Mouse (Mus musculus) left cerebral cortex, postnatal 10 days (tissue): ENCODE results near the gene Lars2. TPM values are rescaled to one million over a fixed set of nuclear protein-coding genes. Genes with fewer than 3 reads are reported as not detected.
"Not testable (repeated sequence)": the region's sequence is repeated elsewhere in the genome, so short reads cannot be mapped to it uniquely, and the experiment has no call there.

Source experiments
- DNase-seq, 2 experiments: peaks; one replicate each; pipeline ENCODE4 v3.0.0; 2021 to 2022; ENCODE audit warnings: low spot score in 2 of 2, mixed read lengths in 1 of 2; ENCODE audit errors: extremely low spot score in 1 of 2
- intact Hi-C: fragments of 180-260 bp; cut with DNase I; formaldehyde crosslinking; loops from one replicate; pipeline ENCODE4 v1.15.1; 2025
- total RNA-seq, 2 experiments: library from RNA; stranded (reverse); gene quantifications; 2 replicates each; pipeline ENCODE4 v1.2.3; 2021

The Lars2 gene
- 10 to 100 TPM; 28.5 to 37.5 TPM for total RNA-seq

DNA sequence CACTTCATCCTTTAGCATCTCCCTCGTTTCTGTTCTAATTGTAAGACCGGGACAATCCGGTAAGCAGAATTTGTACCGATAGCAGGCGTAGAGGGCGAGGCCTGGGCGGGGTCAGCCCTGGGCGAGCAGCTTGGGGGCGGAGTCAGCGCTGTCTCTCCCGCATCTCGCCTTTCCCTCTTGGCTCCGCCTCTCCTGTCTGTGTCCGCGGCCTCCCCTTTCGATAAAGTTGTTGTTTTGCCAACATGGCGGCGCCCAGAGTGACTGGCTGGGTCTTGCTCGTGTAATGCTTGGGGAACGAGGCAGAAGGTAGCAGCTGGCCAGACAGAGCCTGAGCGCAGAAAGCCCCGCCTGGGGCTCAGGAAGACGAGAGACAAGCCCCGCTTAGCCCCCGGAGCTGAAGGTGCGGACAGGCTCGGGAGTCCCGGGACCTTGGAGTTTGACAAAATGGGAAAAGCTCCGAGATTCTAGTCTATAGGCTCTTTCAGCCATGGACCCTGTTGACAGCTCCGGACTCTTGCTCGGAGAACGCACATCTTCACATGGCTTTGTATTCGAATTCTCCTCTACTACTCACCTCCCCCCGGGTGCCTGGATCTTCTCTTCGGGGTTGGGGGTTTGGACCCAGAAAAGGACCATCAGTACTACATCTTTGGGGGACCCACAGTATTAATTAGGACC lies at the start of gene Lars2:
Gene Lars2 (plus strand): TSS at position 220 of the 678 bp plus-strand sequence.
- intact Hi-C loops, result loop anchor here (5.0 kb wide), 1 partner anchor 105 kb away; the partner anchor contains the start of gene Tmem158
- peak; percentile 92 to 97 for DNase-seq

DNA sequence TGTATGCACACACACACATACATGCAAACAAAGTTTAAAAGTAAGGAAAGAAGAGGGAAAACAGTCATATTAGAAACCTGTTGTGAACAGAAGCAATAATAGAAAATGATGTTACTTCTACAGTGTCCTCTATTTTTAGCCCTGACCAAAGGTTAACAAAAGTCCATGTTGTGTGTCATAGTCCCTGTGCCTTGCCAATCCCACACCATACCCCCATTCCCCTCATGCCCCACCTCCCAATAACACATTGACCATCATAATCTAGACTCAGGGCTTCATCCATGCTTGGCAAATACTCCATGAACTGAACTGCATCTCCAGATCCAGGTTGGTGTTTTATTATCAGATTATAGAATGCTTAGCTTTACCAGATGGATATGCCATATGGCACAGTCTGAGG lies 40.6 kb upstream of the Lars2 start:
- intact Hi-C loops, result no loop called here
- DNase-seq, result no peak

DNA sequence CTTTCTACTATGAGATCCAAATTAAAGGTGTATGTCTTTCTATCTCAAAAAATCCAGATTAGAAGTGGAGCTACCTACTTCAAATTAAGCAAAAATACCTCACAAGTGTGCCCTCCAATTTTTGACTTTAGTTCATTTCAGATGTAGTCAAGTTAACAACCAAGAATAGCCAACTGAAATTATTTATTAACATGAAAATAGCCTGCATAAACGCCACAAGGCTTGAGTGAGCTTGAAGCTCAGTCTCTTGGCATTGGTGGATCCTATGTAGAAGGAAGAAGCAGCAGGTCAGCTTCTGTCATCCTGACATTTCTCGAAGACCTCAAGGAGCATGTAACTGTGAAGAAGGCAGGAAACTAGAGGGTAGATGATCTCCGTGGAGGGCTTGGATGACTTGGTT lies 38.4 kb upstream of the Lars2 start:
- intact Hi-C loops, result no loop called here
- DNase-seq, result no peak

DNA sequence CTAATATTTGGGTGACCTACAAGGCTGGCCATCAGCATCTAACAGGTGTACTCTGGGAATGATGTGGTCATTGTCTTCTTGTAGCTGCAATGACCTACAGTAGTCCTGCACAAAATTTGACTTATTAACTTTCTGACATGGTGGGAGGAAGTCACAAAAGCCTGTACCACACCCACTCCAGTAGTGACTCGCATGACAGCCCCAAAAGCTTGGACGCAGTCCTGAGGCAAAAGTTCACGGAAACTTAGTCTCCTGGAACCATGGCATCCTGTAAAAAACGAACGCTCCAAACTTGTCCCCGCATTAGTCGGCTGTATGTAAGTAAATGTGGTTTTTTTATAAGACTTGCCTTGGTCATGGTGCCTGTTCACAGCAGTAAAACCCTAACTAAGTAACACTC lies 36.9 kb upstream of the Lars2 start:
- no peak for DNase-seq
- intact Hi-C loops, result no loop called here

DNA sequence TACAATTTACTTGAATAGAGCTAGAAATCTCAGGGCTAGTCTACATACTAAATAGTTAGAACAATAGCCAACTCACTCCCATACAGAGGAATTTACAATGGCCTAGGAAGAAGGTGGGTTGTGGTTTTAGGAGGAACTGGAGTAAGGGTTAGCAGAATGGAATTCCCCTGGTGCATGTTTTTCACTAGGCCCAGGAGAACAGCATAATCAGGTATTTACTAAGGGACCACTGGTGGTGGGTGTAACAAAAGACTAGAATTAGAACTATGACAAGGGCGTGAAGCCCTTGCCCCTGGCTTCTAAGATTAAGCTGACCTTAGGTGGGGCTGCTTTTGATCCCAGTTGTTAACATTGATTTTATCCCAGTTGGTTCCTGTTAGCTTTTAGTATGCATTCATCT lies 36.5 kb upstream of the Lars2 start:
- intact Hi-C loops, DNase-seq: not testable (repeated sequence)

DNA sequence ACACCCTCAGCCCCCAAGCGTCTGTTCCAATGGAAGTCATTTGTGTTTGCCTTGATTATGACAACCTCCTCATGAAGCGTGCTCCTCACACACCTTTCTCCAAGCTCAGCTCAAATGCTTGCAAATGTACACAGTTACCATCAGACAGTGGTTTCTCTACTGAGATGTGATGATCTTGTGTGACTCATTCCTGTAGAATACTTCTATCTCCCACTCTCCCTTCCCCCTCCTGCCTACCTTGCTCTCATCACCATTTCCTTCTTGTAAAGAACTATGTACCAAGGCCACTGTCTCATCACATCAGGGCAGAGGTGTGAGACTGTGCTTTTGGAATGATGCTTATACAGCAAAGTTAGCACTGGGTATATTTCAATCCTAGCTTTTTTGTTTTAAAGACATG lies 33.2 kb upstream of the Lars2 start:
- intact Hi-C loops, result no loop called here
- DNase-seq, result no peak

DNA sequence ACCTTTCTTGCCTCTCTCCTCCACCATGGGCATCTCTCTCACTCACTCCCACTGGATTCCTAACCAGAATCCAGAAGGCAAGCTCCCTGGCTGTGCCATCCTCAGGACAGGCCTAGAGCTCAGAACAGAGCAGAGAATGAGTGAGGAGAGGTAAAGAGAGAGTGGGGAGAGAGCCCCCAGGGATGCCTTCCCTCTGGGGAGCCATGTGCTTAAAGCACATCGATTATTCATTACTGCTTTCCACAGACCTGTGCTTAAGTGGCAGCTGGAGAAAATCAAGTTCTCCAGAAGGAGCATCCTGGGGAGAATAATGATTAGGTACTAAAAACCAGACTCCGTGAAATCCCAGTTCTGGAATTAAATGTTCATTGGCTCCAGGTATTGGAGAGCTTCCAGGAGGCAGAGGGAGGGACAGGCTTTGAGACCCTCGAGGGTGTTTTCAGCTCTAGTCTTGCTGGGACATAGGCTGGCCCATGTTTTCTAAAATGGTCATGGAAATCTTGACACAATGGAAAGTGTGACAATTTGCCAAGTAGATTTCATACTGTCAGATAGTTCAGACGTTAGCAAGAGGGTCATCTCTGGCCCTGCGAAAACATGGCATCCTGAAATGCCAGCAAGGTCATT lies 31.6 kb upstream of the Lars2 start:
- intact Hi-C loops, result no loop called here
- no peak for DNase-seq

DNA sequence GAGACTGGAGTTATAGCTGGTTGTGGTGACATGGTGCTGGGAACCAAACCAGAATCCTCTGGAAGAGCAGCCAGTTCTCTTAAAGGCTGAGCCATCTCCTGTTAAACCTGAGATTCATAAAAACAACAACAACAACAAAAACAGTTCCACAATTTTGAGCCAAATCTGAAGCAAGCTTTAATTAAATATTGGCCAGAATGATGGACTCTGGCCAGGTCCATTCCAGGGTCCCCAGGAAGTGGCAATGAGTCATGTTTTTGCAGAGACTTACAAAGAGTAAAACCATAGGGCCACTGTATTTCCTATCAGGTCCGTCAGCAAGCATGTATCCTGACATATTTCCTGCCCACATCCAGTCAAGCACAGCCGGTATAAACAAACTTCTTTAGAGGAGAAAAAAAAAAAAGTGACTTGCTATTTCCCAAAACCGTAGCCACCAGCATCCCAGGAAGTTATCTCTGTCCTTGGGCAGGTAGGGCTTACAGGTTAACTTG lies 27.0 kb upstream of the Lars2 start:
- intact Hi-C loops, result no loop called here

DNA sequence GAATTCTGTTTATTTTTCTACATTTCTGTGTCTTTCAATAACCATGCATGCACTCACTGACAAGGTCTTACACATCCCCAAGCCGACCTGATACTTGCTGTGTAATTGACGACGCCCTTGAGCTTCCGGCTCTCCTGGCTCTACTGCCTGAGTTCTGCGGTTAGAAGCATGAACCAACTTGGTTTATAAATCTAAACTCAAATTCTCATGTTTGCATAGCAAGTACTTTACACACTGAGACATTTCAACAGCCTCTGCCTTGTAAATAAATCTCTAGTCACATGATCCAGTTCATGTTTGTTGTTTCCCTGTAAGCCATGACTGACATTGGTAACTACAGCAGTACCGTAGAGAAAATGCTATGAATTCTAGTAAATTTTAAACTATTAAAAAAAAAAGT lies 25.5 kb upstream of the Lars2 start:
- intact Hi-C loops, result no loop called here

More for the DNA sequence above, 27.0 kb upstream of the Lars2 start:
- no peak for DNase-seq

DNA sequence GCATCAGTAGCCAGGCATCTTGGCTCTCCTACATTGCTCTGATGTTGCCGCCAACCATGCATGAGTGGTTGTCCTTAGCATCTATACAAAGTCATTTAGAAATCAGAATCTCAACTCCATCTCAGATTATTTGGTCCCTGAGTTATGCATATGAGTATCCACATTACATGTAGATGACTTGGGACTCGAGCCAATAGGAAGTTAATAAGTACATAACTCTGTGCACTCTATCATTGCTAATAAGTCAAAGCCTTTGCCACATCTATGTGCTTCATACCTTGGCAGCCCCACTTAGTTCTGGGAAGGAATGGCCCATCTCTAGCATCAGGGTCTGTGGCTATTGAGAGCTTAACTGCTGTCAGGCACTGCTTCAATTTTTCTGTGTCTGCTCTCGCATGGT lies 23.7 kb upstream of the Lars2 start:
- DNase-seq, result no peak
- intact Hi-C loops, result no loop called here

More for the DNA sequence above, 25.5 kb upstream of the Lars2 start:
- DNase-seq, result no peak

DNA sequence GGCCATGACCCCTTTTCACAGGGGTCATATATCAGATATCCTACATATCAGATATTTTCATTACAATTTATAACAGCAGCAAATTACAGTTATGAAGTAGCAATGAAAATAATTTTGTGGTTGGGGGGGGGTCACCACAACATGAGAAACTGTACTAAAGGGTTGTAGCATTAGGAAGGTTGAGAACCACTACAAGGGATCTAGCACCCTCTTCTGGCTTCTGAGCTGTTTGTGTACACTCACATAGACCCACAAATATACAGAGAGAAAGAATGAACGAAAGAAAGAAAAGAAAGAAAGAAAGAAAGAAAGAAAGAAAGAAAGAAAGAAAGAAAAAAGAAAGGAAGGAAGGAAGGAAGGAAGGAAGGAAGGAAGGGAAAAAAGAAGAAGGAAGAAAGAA lies 17.4 kb upstream of the Lars2 start:
- DNase-seq, intact Hi-C loops: not testable (repeated sequence)

DNA sequence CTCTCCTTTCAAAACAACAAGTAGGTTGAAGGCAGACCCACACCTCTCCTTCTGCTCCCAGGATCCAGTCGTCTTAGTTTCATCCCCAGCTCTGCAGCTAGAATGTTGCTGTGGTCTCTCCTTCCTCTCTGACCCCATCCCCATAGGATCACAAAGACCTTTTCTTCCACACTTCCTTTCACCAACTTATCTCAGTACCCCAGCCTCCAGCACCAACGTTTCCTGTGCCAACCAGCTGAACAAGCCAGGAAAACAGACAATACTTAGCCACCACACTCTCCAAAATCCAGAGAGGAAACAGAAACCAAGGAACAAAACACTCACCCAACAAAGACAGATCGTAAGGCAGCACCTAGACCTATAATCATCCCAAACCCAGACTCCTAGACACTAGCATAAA lies 6.7 kb upstream of the Lars2 start:
- no peak for DNase-seq
- intact Hi-C loops, result no loop called here

DNA sequence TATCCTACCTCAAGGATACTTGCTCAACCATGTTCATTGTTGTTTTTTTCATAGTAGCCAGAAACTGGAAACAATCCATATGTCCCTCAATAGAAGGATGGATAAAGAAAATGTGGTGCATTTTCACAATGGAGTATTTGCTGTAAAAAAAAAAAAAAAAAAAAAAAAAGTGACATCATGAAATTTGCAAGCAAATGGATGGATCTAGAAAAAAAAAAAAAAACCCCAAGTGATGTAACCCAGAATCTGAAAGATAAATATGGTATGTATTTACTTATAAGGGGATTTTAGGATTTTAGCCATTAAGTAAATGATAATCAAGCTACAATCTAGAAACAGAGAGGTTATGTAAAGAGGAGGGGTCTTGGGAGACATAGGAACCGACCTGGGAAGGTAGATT lies 1.4 kb upstream of the Lars2 start:
- DNase-seq, result no peak
- intact Hi-C loops, result loop anchor here (5.0 kb wide), 1 partner anchor 103 kb away; the partner anchor contains the start of gene Tmem158

DNA sequence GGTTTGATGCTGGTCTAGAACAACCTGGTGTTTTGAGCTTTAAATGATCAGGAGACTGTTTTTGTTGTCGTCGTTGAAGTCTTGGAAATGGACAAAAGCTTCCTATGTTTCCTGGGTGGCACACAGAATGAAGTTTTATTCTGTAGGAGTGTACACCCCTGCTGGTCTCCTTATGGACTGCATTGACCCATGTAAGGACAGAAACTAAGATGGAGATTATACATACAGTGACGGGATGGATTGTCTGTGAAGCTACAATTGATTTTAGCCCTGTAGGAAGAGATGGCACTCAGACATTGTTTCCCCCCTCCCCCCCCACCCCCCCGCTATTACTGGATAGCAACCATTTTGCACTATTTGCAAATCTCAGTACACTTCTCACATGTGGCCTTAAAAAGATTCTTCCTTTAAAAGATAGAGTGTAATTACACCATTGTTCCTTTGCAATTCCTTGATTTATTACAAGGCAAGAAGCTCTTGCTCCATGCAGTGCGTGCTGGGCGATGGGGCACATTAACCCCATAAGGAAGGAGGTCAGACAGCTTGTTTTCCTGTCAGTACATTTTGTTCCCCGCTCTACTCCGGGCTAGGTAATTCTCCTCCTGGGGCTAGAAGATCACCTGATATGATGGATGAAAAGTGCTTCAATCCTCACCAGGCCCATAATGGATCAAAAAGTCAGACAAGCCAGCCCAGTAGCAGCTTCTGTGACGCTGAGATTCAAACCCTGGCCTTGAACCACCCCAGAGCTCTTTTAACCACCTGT lies 602 bp upstream of the Lars2 start:
- intact Hi-C loops, result loop anchor here (5.0 kb wide), 1 partner anchor 104 kb away; the partner anchor contains the start of gene Tmem158
- DNase-seq, result no peak

DNA sequence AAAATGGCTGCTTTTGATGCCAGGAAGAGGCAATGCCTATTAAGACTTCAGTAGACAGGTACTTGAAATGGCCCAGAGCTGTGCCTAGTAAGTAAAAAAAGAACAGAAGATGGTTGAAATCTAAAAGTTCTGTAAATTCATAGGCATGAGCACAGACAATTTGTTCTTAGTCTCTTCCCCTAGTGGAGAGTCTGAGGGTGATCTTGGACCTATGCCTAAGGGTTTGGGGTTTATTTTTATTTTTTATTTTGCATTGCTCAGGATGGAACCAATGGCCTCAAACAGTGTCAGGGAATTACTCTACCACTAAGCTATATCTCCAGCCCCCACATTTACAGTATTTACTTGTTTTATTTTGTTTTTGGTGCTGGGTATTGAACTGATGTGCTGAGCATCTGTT lies 909 bp downstream of the Lars2 start:
- intact Hi-C loops, result loop anchor here (5.0 kb wide), 1 partner anchor 105 kb away; the partner anchor contains the start of gene Tmem158

DNA sequence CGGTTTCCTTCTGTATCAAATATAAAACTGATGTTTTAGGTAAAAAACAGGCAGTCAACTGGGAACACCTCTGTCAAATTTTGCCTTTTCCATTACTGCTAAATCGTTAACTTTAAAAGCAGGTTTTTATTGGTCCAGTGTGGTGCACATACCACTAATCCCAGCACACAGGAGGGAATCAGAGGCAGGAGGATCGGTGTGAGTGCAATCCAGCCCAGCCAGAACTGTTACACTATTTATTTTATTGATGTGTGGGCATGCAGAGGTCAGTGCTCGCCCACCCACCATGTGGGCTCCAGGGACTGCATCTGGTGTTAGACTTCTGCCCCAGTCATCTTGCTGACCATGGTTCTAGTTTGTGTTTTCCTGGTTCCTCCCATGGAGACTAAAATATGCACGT lies 15.7 kb downstream of the Lars2 start:
- no peak for DNase-seq
- intact Hi-C loops, result no loop called here

More for the DNA sequence above, 909 bp downstream of the Lars2 start:
- no peak for DNase-seq

DNA sequence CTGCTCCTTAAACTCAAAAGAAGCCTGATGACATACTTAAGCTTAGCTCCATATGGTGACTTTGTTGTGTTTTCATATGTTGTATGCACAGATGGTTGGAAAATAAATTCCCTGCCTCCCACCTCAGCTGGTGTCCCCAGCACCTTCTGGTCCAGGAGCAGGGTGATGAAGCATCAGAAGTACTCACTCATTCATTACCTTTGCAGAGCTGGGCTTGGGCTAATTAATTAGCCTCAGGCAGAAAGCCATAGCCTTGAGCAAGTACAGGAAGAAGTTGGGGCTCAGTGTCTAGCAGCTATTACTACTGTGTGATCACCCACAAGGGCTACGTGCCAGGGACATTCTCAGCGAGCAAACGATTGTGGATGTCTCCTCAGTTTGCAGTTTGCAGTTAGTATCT lies 18.0 kb downstream of the Lars2 start:
- intact Hi-C loops, result no loop called here
- DNase-seq, result peak; percentile 46 to 51

DNA sequence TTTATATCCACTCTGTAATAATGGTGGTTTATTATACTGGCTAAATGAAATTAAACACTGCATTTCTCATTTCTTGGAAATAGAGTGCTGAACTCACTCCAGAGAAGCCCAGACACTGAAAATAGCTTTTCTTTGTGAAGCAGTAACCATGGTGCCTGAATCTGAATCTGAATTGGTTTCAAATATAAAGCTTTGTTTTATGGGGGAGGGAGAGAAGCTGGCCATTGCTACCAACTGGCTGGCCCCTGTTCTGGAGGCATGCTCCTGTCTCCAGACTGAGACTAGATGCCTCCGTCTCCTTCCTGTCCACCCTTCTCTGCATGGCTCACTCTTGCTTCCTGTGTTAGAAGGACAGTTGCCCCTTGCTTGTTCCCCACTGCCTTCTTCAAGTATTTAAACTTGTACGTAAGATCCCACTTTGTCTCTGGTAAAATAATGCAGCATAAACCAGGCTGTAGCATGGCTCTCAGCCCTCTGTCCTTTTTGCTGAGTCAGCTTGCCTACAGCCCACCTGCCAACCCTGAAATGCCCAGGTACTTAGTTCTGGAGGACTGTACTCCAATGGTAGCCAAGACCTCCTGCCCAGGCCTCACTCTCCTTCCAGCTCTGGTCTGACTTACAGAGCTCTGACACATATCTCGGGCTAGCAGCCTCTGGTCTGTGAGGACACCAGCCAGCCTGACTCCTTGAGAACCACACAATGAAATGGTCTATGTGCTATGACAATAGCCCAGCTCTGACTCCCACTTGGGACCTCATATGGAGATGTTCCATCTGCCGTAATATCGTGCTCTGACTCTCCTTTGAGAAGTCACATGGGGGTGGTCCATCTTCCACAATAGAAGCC lies 18.8 kb downstream of the Lars2 start:
- intact Hi-C loops, result no loop called here
- no peak for DNase-seq

DNA sequence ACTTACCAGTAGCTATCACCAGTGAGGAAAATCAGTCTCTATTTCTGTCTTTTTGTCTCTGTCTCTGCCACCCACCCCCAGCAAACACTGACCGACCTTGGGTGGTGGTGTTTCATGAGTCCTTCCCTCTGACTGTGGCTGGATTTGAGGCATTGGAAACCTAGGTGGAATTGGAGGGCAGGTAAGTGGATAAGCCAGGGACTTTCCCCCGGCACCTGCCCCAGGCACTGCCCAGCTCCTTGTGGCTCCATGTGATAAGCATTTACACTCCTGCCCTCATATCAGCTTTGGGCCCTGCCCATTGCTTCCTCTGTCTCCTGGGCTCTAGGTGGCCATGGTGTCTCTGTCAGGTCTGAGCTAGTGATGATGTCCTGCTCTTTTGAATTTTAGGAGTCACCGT lies 19.6 kb downstream of the Lars2 start:
- intact Hi-C loops, result no loop called here
- DNase-seq, result no peak
